Mouse (Mus musculus): ENCODE data around the gene Mlxip. TPM values are rescaled to one million over a fixed set of nuclear protein-coding genes. Genes with fewer than 3 reads are reported as not detected.

Gene Mlxip
- polyA plus RNA-seq, 1 experiment from 2014 or later: 15.2 TPM

- Histone ChIP-seq H3K4me2 (ENCODE audit: low read length) (peak overlapping the region; percentile 4; the same call in 1 of the 2 replicates), H3K4me3 (ENCODE audit: low read length) (no peak overlapping the region), H3K27me3 (replicated peaks; ENCODE audit: control insufficient read depth, insufficient read depth, low read length) (no peaks in the 10 kb centered on the region), H3K36me3 (ENCODE audit: control insufficient read depth, insufficient read depth, low read length) (no peaks in the 10 kb centered on the region), H3K4me1 (ENCODE audit: control insufficient read depth, insufficient read depth, low read depth, low read length) (no peaks in the 10 kb centered on the region), H3K9ac (ENCODE audit: low read depth, low read length) (no peak overlapping the region), H3K27ac (ENCODE audit: low read depth, low read length) (no peak overlapping the region), H3K9me3 (ENCODE audit: control insufficient read depth, low read length) (no peaks in the 10 kb centered on the region)
- WGBS: 75% methylated on average over 10 of the region's 10 CpGs
- no peak for ATAC-seq
Measured at GRCm38 (mm10) chr5:123470784-123471400, 76.3 kb downstream of the Mlxip start.

DNA sequence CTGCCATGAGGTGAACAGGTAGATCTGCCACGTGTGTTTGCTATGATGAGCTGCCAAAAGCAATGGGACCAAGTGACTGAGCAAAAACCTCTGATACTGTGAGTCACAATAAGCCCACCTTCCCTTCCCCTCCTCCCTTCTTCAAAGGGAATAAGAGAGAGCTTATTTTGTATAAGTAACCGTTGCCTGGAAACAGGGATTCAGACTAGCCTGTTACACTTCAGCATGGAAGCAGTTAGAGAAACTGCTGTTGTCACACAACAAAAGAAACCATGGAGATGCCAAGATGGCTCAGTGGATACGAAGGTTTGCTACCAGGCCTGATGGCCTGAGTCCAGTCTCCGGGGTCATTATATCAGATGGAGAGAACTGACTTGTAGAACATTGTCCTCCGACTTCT is 79.2 kb downstream of the Mlxip start:
- Histone ChIP-seq H3K27ac (ENCODE audit: low read depth, low read length) (no peak overlapping the region), H3K4me2 (ENCODE audit: low read length) (no peak overlapping the region), H3K4me3 (ENCODE audit: low read length) (no peak overlapping the region), H3K27me3 (replicated peaks; ENCODE audit: control insufficient read depth, insufficient read depth, low read length) (no peaks in the 10 kb centered on the region), H3K36me3 (ENCODE audit: control insufficient read depth, insufficient read depth, low read length) (no peaks in the 10 kb centered on the region), H3K9ac (ENCODE audit: low read depth, low read length) (no peak overlapping the region), H3K4me1 (ENCODE audit: control insufficient read depth, insufficient read depth, low read depth, low read length) (no peaks in the 10 kb centered on the region), H3K9me3 (ENCODE audit: control insufficient read depth, low read length) (no peaks in the 10 kb centered on the region)
- no peak for ATAC-seq
- 55% methylated on average over 5 of the region's 5 CpGs for WGBS

DNA sequence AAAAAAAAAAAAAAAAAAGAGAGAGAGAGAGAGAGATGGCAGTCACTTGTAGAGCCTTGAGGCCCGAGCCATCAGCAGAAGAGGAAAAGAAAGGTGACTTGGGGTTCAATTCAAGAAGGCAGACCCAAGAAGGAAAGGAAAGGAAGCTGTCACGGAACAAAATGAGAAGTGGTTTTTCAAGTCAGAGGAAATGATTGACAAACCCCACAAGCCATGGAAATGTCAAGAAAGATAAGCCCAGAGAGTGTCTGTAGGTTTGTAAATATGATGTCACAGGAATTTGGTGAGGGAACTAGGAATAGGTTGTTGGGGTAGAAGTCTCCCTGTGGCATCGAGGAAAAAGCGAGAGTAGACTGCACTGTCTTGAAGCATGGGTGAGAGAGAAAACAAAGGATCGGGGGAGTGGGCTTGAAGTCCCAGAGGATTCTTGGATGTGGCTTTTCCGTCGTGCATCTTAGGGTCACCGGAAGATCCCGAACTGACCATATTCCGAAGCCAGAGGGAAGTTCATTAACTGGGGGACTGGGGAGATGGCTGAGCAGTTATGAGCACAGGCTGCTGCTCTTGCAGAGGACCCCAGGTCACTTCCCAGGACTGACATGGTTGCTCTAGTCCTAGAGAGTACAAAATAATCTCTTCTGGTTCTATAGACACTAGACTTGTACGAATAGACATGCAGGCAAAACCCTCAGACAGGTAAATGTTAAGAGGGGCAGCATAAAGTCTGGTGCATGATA is 93.2 kb downstream of the Mlxip start:
- Histone ChIP-seq H3K27ac (ENCODE audit: low read depth, low read length) (no peak overlapping the region), H3K36me3 (ENCODE audit: control insufficient read depth, insufficient read depth, low read length) (no peaks in the 10 kb centered on the region), H3K4me2 (ENCODE audit: low read length) (no peak overlapping the region), H3K9ac (ENCODE audit: low read depth, low read length) (no peak overlapping the region), H3K9me3 (ENCODE audit: control insufficient read depth, low read length) (no peaks in the 10 kb centered on the region), H3K4me3 (ENCODE audit: low read length) (no peak overlapping the region), H3K27me3 (replicated peaks; ENCODE audit: control insufficient read depth, insufficient read depth, low read length) (no peaks in the 10 kb centered on the region), H3K4me1 (ENCODE audit: control insufficient read depth, insufficient read depth, low read depth, low read length) (peaks cover 8% of the 10 kb centered on the region)
- ATAC-seq: no peak
- 85% methylated on average over 11 of the region's 11 CpGs for WGBS

- H3K4me2 ChIP-seq (ENCODE audit: low read length): peak within 1 kb of the TSS; percentile 64
- H3K27ac ChIP-seq (ENCODE audit: low read depth, low read length): no peak within 1 kb of the TSS
- H3K4me3 ChIP-seq (ENCODE audit: low read length): peak within 1 kb of the TSS; percentile 31
- H3K9ac ChIP-seq (ENCODE audit: low read depth, low read length): peak within 1 kb of the TSS; percentile 49; the same call in 1 of the 2 replicates
- H3K9me3 ChIP-seq (ENCODE audit: control insufficient read depth, low read length): no peaks in the 10 kb centered on the region
- peak; percentile 77 for ATAC-seq
- H3K36me3 ChIP-seq (ENCODE audit: control insufficient read depth, insufficient read depth, low read length): no peaks in the 10 kb centered on the region
- H3K4me1 ChIP-seq (ENCODE audit: control insufficient read depth, insufficient read depth, low read depth, low read length): peaks cover 8% of the 10 kb centered on the region
- no peaks in the 10 kb centered on the region for H3K27me3 ChIP-seq (replicated peaks; ENCODE audit: control insufficient read depth, insufficient read depth, low read length)
- 6% methylated on average over 25 of the region's 25 CpGs for WGBS
Measured at GRCm38 (mm10) chr5:123489112-123489785, 94.7 kb downstream of the Mlxip start, which contains the start of the genes Lrrc43 and Il31. TSS of gene Lrrc43 (plus strand) at chr5:123489305. TSS of gene Il31 (minus strand) at chr5:123489489.

GRCm38 (mm10) chr5:123489935-123490334 is 95.3 kb downstream of the Mlxip start:
- Histone ChIP-seq H3K4me2 (ENCODE audit: low read length) (no peak overlapping the region), H3K9me3 (ENCODE audit: control insufficient read depth, low read length) (no peaks in the 10 kb centered on the region), H3K27ac (ENCODE audit: low read depth, low read length) (no peak overlapping the region), H3K36me3 (ENCODE audit: control insufficient read depth, insufficient read depth, low read length) (no peaks in the 10 kb centered on the region), H3K27me3 (replicated peaks; ENCODE audit: control insufficient read depth, insufficient read depth, low read length) (no peaks in the 10 kb centered on the region), H3K9ac (ENCODE audit: low read depth, low read length) (no peak overlapping the region), H3K4me3 (ENCODE audit: low read length) (no peak overlapping the region), H3K4me1 (ENCODE audit: control insufficient read depth, insufficient read depth, low read depth, low read length) (peaks cover 8% of the 10 kb centered on the region)
- ATAC-seq: no peak
- WGBS: 64% methylated on average over 9 of the region's 9 CpGs

- no peaks in the 10 kb centered on the region for H3K9me3 ChIP-seq (ENCODE audit: control insufficient read depth, low read length)
- H3K4me2 ChIP-seq (ENCODE audit: low read length): no peak overlapping the region
- ATAC-seq: no peak
- H3K36me3 ChIP-seq (ENCODE audit: control insufficient read depth, insufficient read depth, low read length): no peaks in the 10 kb centered on the region
- no peaks in the 10 kb centered on the region for H3K27me3 ChIP-seq (replicated peaks; ENCODE audit: control insufficient read depth, insufficient read depth, low read length)
- H3K4me1 ChIP-seq (ENCODE audit: control insufficient read depth, insufficient read depth, low read depth, low read length): no peaks in the 10 kb centered on the region; the same call in 1 of the 2 replicates
- H3K9ac ChIP-seq (ENCODE audit: low read depth, low read length): no peak overlapping the region
- no peak overlapping the region for H3K27ac ChIP-seq (ENCODE audit: low read depth, low read length)
- 48% methylated on average over 4 of the region's 4 CpGs for WGBS
- no peak overlapping the region for H3K4me3 ChIP-seq (ENCODE audit: low read length)
Measured at GRCm38 (mm10) chr5:123499717-123500116, 105.1 kb downstream of the Mlxip start.

DNA sequence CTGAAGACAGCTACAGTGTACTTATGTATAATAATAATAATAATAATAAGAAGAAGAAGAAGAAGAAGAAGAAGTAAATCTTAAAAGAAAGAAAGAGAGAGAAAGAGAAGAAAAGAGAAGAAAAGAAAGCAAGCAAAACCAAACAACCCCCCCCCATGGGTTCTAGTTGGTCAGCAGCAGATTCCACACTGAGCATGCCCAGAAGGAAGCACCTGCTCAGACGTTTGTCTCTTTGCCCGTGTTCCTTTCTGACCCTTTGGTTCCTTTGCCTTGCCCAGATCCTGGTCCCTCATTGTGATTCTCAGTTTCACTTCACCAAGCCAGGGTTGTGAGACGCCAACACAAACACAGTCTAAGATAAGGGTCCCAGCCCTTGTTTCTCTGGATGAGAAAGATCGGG is 107.4 kb downstream of the Mlxip start:
- Histone ChIP-seq H3K27ac (ENCODE audit: low read depth, low read length) (no peak overlapping the region), H3K4me2 (ENCODE audit: low read length) (no peak overlapping the region), H3K4me3 (ENCODE audit: low read length) (no peak overlapping the region), H3K27me3 (replicated peaks; ENCODE audit: control insufficient read depth, insufficient read depth, low read length) (no peaks in the 10 kb centered on the region), H3K36me3 (ENCODE audit: control insufficient read depth, insufficient read depth, low read length) (no peaks in the 10 kb centered on the region), H3K9ac (ENCODE audit: low read depth, low read length) (no peak overlapping the region), H3K9me3 (ENCODE audit: control insufficient read depth, low read length) (no peaks in the 10 kb centered on the region), H3K4me1 (ENCODE audit: control insufficient read depth, insufficient read depth, low read depth, low read length) (no peaks in the 10 kb centered on the region; the same call in 1 of the 2 replicates)
- 84% methylated on average over 4 of the region's 4 CpGs for WGBS
- no peak for ATAC-seq
